Mouse (Mus musculus): ENCODE data around the gene Defb38.

Gene Defb38

GRCm38 (mm10) chr8:19026466-19026865, at the start of gene Defb38:
TSS of gene Defb38 (minus strand) at chr8:19026566.
- DNase-seq (ENCODE audit: low spot score in 2 of 2): no peak

- DNase-seq (ENCODE audit: low spot score in 2 of 2): no peak
These were observed 39.6 kb upstream of the Defb38 start for GRCm38 (mm10) chr8:19066013-19066412.

DNA sequence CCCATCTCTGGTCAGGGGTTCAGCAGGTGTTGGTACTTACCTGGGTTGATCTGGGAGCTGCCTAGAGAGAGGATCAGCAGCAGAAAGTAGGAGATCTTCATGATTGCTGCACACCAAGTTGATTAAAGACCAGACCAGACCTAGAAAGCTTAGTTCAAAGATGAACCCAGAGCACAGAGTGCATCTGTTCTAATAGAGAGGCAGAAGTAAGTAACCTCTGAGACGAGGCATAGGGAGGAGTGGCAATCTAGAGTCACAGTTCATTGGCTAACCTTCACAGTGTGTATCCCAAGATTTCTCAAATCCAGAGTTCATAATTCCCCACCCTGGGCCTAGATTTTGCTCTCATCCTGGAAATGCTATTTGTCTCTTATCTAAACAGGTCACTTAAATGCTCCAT, 38.3 kb upstream of the Defb38 start, which contains the start of gene Defb39:
Gene Defb39, minus strand, starts transcription at position 101 of the 400 bp plus-strand sequence.
- no peak for DNase-seq (ENCODE audit: low spot score in 2 of 2)

- DNase-seq (ENCODE audit: low spot score in 2 of 2): no peak
These were observed 36.5 kb upstream of the Defb38 start for GRCm38 (mm10) chr8:19062891-19063290.

GRCm38 (mm10) chr8:19045242-19045641, 18.9 kb upstream of the Defb38 start:
- no peak for DNase-seq (ENCODE audit: low spot score in 2 of 2)
